Mouse (Mus musculus): Measurements from ENCODE around the gene B4galt4.

GRCm38 (mm10) chr16:38713404-38714258 is 28.4 kb upstream of the B4galt4 start:
- no peak for TF ChIP-seq EP300 (IDR thresholded peaks at IDR 0.05; ENCODE audit: insufficient read depth, low read depth, low read length)
- TF ChIP-seq POLR2A (IDR thresholded peaks at IDR 0.05; ENCODE audit: insufficient read depth, low read length): no peak
- no peak for TF ChIP-seq CTCF (IDR thresholded peaks at IDR 0.05; ENCODE audit: low read depth, low read length)

Data from ES-Bruce4 (cell line).